Mouse (Mus musculus) left cerebral cortex, adult 8-10 months (tissue): Measurements from ENCODE around the gene Rev3l. TPM values are rescaled to one million over a fixed set of nuclear protein-coding genes. Genes with fewer than 3 reads are reported as not detected.
A peak's percentile ranks its signal among the peaks of the same experiment; 100 is the strongest.
"Not testable (repeated sequence)": the region's sequence is repeated elsewhere in the genome, so short reads cannot be mapped to it uniquely, and the experiment has no call there.

Experiments
- DNase-seq, 2 experiments: peaks; one replicate each; pipeline ENCODE4 v3.0.0; 2022; ENCODE audit warnings: low spot score in 2 of 2
- total RNA-seq, 4 experiments: library from RNA; stranded (reverse); gene quantifications; 2 replicates each; pipeline ENCODE4 v1.2.4; 2022

Rev3l gene
- total RNA-seq, 4 experiments from 2014 or later = 28.4 to 37.3 (median 29.3) TPM

DNA sequence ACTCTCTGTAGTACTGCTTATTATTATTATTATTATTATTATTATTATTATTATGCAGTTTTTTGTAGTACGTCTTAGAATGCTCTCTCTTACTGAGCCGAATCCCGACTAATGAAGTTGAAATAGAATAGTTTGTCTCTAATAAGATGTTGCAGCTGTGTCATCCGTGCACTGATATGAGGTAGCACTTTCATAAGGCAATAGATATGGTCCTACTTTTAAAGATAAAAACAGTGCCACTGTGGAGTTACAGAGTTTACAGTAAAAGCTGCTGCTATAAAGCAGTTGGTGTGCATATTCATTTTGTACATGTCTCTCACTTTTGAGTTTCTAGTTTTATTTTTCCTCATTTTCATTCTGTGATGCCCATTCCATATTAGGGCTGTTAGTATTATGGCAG is 46.4 kb downstream of the Rev3l start:
- DNase-seq = no peak

DNA sequence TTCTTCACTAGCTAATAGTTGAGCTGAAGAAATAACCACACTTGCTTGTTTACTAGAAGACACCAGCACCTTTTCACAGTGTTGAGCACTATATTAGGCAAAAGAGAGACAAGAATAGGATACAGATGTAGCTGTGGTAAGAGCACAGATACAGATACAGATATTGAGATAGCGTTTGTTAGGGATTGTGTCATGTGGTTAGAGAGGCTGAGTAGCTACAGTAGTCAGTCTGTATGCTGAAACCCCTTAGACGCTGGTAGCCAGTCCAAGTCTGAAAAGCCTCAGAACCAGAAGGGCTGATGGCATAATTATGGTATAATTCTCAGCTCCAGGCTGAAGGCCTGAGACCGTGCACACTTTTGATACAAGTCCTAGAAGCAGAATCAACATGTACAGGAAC is 53.3 kb downstream of the Rev3l start:
- DNase-seq = no peak

DNA sequence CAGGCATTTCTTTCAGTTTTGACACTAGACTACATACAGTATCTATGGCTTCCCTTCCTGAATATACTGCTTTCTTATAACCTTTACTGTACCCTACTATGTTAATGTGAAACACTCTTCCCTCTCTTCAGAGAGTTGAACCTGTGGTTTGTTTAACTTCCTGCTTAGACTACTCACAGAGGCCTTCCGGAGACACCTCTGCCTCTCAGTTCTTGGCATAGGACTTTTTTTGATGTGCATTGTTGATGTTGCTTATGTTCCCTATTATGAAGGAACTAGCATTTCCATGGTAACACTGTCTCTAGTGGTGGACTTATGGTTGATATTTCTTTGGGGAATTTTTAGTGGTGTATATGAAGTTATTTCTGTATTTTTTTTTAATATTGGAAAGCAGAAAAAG is 61.4 kb downstream of the Rev3l start:
- DNase-seq = no peak

DNA sequence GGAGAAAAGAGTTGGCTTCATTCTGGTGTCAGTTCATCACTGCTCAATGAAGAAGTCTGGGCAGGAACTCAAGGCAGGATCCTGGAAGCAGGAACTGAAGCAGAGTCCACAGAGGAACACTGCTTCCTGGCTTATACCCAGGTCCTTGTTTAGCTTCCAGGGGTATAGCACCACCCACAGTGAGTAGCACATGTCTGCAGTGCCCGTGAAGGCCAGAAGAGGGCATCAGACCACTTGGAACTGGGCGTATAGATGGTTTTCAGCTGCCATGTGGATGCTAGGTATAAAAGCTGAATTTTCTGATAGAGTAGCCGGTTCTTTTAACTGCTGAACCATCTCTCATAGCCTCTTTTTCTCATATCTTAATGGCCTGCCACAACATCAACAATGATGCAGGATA is 79.6 kb downstream of the Rev3l start:
- no peak for DNase-seq

DNA sequence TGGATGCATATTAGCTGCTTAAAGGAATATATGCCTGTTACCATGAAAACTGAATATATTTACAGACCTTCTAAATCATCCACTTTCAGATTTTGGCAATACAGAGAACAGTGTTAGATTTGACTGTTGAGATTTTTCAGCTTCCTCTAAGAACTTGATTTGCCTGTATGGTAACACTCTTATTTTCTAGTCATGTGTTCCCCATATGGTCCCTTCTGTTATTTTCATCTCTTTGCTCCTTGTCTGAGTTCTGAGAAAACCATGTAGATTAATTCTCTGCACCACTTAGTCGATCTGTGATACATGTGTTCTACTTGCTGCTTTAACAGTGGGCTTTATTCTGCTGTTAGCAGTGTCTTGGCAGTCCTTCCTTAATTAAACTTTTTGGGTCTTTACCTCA is 110.7 kb downstream of the Rev3l start:
- no peak for DNase-seq

- DNase-seq = no peak
Observed at GRCm38 (mm10) chr10:39865509-39865908, 133.6 kb downstream of the Rev3l start.

GRCm38 (mm10) chr10:39888621-39889020 is 156.7 kb downstream of the Rev3l start:
- no peak for DNase-seq

GRCm38 (mm10) chr10:39893702-39894697 is 162.1 kb downstream of the Rev3l start:
- DNase-seq = no peak

DNA sequence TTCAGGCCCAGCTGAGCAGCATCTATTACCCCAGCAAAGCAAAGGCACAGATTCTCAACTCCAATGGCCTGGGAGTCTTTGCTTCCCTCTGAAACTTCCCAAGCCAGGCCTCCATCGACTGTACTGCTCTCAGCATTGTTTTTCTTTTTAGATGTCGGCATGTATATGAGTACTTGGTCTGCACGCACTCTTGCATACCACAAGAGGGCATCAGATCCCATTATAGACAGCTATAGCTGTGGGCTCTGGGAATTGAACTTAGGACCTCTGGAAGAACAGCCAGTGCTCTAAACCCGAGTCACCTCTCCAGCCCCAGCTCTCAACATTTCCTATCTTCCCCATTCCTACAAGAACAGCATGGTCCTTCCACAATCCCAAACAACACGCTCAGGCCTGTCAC is 164.6 kb downstream of the Rev3l start:
- no peak for DNase-seq

GRCm38 (mm10) chr10:39898874-39899371 is 167.0 kb downstream of the Rev3l start, which contains the start of gene Mfsd4b4:
Gene Mfsd4b4 (minus strand): TSS chr10:39899238.
- DNase-seq = peak; percentile 63 to 85

DNA sequence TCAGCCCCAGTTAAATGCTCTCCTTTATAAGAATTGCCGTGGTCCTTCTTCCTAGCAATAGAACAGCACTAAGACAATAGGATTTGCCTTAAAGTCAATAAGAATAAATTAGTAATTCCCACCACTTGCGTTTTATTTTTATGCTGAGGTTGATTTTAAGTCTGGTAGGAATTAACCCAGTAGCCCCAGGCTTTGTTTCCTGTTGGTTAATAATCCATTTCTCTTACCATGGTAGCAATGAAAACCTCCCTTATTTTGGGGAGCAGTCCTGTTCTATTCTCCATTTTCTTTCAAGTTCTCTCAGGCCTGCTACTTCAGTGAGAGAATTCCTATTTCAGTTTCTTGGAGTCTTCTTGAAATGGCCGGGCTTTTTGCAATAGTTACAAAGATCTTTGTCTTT is 172.3 kb downstream of the Rev3l start:
- no peak for DNase-seq

DNA sequence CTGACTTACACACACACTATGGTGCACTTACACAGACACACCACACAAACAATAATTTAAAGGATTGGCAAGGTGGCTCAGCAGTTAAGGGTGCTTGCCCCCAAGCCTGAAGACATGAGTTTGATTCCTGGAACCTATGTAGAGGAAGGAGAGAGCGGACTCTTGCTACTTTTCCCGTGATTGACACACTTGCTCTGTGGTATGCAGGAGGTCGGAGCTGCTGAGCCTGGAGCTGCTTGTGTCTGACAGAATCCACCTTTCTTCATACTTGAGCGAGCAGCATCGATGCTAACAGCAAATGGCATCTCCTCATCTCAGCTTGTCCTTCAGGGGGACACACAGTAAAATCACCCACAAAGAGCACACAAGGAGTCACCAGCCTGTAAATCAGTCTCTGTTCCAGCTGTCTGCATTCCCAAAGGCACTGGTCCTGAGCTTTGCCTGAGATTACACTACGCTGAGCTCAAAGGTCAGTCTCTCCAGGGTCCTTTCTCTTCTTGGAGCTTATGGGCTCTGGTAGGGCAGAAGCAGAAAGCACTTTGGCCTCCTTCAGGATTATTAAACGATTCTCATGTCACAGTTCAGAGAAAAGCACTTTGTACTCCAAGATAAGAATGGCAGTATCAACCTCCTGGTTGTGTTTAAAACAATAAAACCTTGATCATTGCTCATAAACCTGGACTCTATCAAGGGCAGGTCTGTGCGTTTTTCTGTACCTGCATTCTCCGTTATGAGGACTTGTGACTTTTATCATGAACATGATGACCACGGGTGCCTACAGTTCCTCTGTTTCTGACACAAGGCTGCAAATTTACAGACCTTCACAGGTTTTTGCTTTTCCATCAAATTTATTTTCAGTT is 175.1 kb downstream of the Rev3l start:
- DNase-seq = no peak

DNA sequence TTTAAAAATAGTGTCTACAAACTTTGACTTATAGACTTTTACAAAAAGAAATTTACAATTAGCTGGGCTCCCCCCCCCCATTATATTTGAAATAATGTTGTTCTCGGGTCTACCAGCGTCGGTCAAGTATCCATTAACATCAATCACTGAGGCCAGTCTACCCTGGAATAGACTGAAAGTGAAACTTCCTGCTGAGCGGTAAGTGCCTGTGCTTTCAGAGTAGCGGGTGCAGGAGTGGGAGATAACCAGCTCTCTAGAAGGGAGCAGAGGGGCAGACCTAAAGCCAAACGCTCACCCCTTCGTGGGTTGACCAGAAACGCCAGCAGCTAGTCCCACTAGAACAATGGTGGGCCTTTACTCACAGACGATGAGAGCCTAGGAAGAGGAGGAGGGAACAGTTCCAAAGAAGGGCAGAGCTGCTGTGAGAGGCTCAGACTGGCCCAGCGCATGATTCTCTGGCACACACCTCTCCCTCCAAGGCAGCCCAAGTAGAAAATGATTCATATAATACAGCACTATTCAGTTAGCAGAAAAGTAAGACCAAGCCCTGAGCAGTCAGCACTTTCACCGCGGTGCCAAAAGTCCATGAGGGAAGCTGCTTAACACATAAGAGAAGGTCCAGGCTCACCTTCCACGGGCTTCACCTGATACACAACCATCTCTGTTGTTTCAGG is 177.0 kb downstream of the Rev3l start:
- no peak for DNase-seq

DNA sequence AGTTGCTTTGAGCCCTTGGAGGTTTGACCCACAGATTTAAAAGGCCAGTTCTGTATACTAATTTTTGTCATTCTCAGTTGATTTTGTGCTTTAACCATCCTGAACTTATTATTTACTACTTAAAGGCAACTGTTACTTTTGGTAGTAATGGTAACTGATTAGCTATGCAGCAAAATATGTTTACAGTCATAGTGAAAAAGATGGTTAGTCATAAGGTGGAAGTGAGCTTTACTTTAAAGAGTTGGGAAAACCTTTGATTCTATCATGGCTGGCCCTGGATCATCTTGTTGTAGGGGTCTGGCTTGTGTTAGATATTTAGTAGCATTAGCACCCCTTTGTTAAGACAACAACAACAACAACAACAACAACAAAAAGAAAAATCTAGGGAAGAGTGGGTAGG is 180.7 kb downstream of the Rev3l start:
- DNase-seq = no peak

GRCm38 (mm10) chr10:39924556-39924955 is 192.6 kb downstream of the Rev3l start:
- DNase-seq = not testable (repeated sequence)

Other genes starting within 250 kb of the Rev3l start
- 1 to 10 TPM; 1.1 to 2.0 (median 1.5) TPM for gene Traf3ip2, start 119.2 kb upstream of the Rev3l start, total RNA-seq
- gene Mfsd4b4, start 167.1 kb downstream of the Rev3l start, total RNA-seq = 10 to 100 TPM in 1 of 4 experiments, 1 to 10 TPM in 3; 8.7 to 10.0 (median 9.0) TPM
- under 1 TPM; 0.28 to 0.61 (median 0.36) TPM for gene Mfsd4b2, start 194.8 kb downstream of the Rev3l start, total RNA-seq
- under 1 TPM in 2 of 4 experiments, not detected in 2; 0.21 to 0.46 TPM for gene Mfsd4b3, start 228.0 kb downstream of the Rev3l start, total RNA-seq